Mouse (Mus musculus) limb, embryonic 11.5 days (tissue): Measurements from ENCODE around the gene Myo1c. TPM values are rescaled to one million over a fixed set of nuclear protein-coding genes. Genes with fewer than 3 reads are reported as not detected.

Experiments
- ATAC-seq: fragments of 200-750 bp; cut with Nextera tagmentation; 2 replicates; pipeline ENCODE4 v1.8.0; 2017; ENCODE audit warnings: low read depth; ENCODE audit not compliant: insufficient number of reproducible peaks, low FRiP score, low TSS enrichment
- DNase-seq: peaks from one replicate; pipeline ENCODE4 v3.0.0-alpha.2; 2015; ENCODE audit warnings: low spot score
- H3K27ac ChIP-seq: fragments of 300-500 bp; sonication (generic); replicated peaks from 2 replicates; pipeline ENCODE4 v1.5.1; 2014; ENCODE audit warnings: low read depth, mild to moderate bottlenecking, low read length
- H3K27me3 ChIP-seq: fragments of 300-500 bp; sonication (generic); 2 replicates; pipeline ENCODE4 v1.6.1; 2014; ENCODE audit warnings: mild to moderate bottlenecking, low read length, mixed read lengths; ENCODE audit not compliant: control insufficient read depth, insufficient read depth
- H3K36me3 ChIP-seq: fragments of 300-500 bp; sonication (generic); 2 replicates; pipeline ENCODE4 v1.6.1; 2014; ENCODE audit warnings: mild to moderate bottlenecking, low read length, moderate library complexity, mixed read lengths; ENCODE audit not compliant: control insufficient read depth, insufficient read depth
- H3K4me1 ChIP-seq: fragments of 300-500 bp; sonication (generic); 2 replicates; pipeline ENCODE4 v1.6.1; 2014; ENCODE audit warnings: low read length, mixed read lengths; ENCODE audit not compliant: control insufficient read depth, insufficient read depth
- H3K4me2 ChIP-seq: fragments of 300-500 bp; sonication (generic); 2 replicates; pipeline ENCODE4 v1.6.1; 2014; ENCODE audit warnings: low read depth, mild to moderate bottlenecking, moderate library complexity; ENCODE audit not compliant: severe bottlenecking
- H3K4me3 ChIP-seq: fragments of 300-500 bp; sonication (generic); 2 replicates; pipeline ENCODE4 v1.5.1; 2014; ENCODE audit warnings: low read depth, low read length
- H3K9ac ChIP-seq: fragments of 300-500 bp; sonication (generic); 2 replicates; pipeline ENCODE4 v1.6.1; 2014; ENCODE audit warnings: mild to moderate bottlenecking, low read length
- H3K9me3 ChIP-seq: fragments of 300-500 bp; sonication (generic); 2 replicates; pipeline ENCODE4 v1.6.1; 2016; ENCODE audit warnings: low read length; ENCODE audit not compliant: control insufficient read depth
- WGBS: fragments of 180-500 bp; shearing (Covaris S2); extraction: QIAGEN DNeasy Blood & Tissue Kit; methylation state at CpG from one replicate; pipeline ENCODE4 v1.1.7; 2014; 5-methylcytosine and 5-hydroxymethylcytosine counted together
- polyA plus RNA-seq: library from polyadenylated mRNA; unstranded; fragments of >200 nt; fragmentation: Nextera tagmentation; extraction: Ambion mirVana; gene quantifications from 2 replicates; pipeline ENCODE4 v1.2.1, GENCODE M21; 2014

The Myo1c gene
- polyA plus RNA-seq, 1 experiment from 2014 or later = 12.8 TPM

DNA sequence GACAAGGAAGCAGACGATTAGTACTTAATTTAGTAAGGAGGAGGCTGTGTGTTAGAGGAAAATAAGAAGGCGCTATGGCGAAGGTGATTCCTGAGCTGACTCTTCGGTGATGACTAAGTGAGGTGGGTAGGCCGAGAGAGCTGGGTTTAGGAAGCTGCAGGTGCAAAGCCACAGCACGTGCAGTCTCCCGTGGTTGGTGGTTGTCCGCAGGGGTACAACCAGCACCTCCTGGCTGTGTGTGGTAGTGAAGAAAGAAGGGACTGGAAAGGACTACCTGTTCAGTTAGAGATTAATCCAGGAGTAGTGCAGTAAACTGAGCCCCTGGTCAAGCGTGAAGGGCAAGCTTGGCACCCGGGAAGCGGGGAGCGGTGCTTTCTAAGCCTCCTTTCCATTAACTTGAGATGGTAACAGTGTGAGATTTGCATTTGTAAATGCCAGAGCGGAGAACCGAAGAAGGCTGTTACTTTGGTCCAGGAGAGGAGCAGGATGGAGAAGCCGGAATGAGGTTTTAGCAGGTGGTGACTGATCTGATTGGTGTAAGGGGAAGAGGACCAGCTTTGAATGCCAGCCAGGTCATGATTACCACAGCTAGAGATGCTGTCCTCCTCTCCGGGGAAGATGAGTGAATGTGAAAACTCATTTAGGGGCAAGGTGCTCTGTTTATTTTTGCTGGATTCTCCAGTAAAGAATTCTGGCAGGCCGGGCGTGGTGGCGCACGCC lies 2.1 kb downstream of the Myo1c start:
- DNase-seq (no peak), ATAC-seq (no peak)
- no peak overlapping the region for H3K27ac ChIP-seq
- no peaks in the 10 kb centered on the region for H3K9me3 ChIP-seq
- H3K36me3 ChIP-seq = no peaks in the 10 kb centered on the region
- H3K4me1 ChIP-seq = peaks cover 16% of the 10 kb centered on the region
- H3K4me3 ChIP-seq = peak overlapping the region; percentile 62
- peaks cover 21% of the 10 kb centered on the region for H3K27me3 ChIP-seq
- H3K9ac ChIP-seq = no peak overlapping the region
- peak overlapping the region; percentile 93; the same call in 1 of the 2 replicates for H3K4me2 ChIP-seq
- 21% methylated on average over 20 of the region's 20 CpGs for WGBS

DNA sequence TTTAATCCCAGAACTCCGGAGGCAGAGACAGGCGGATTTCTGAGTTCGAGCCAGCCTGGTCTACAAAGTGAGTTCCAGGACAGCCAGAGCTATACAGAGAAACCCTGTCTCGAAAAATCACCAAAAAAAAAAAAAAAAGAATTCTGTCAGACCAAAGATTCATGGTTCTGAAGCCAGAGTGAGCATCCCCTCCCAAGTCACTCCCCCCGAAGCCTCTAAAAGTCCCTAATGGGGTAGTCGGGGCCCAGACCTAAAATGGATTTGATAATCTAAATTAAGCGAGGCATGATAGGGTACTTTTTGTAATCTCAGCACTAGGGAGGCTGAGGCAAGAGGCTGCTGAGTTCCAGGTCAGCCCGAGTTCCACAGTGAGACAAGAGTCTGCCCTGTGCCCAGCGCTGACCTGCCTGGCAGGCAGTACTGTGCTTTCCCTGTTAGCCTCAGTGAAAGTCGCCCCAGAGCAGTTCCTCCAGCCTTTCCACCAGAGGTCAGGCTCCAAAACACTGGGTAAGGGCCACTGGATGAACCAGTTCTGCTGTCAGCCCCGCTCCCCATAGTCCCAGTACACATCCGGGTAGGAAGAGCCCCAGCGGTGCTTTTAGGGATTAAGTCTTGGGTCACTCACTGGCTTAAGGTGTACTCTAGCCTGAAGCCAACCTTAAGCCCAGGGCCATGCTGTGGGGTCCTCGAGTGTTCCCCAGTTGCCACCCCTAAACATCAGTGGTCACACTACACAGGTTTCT lies 2.8 kb downstream of the Myo1c start:
- peak overlapping the region; percentile 49; the same call in 1 of the 2 replicates for H3K4me3 ChIP-seq
- peaks cover 21% of the 10 kb centered on the region for H3K27me3 ChIP-seq
- peak overlapping the region; percentile 88 for H3K4me2 ChIP-seq
- ATAC-seq = no peak
- DNase-seq = no peak
- no peak overlapping the region for H3K27ac ChIP-seq
- no peaks in the 10 kb centered on the region for H3K36me3 ChIP-seq
- no peak overlapping the region for H3K9ac ChIP-seq
- WGBS = 23% methylated on average over 14 of the region's 14 CpGs
- peaks cover 16% of the 10 kb centered on the region for H3K4me1 ChIP-seq
- H3K9me3 ChIP-seq = no peaks in the 10 kb centered on the region

DNA sequence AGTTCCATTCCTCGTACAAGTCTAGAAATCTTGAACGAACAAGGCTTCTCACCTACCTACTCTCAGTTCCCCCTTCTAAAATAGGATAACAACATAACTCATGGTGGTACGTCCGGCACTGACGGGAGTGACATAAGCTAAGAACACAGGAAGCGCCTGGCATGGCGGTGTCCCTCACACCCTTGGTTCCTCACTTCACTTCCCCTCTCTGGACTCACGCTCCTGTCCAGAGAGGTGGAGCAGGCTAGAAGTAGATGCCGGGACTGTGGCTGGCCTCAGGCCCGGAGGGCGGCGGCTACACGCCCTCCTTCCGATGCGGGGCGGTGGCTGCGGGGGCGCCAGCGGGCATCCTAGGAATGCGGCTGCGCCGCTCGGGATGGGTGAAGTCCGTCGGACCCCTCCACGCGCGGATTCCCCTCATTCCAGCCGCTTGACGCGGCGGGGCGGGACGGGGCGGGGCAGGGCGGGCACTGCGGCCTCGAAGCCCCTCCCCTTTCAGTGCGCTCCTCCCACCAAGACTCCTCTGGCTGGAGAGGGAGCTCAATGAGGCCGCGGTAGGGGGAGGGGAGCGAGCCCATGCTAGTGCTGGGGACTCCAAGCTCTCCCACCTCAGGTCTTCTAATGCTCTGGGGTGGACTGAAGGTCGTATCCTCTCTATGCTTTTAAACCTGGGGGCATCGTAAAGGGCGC lies 3.6 kb downstream of the Myo1c start:
- DNase-seq = peak; percentile 87
- no peak overlapping the region for H3K27ac ChIP-seq
- H3K36me3 ChIP-seq = no peaks in the 10 kb centered on the region
- H3K9ac ChIP-seq = peak overlapping the region; percentile 45
- peak overlapping the region; percentile 49 for H3K4me3 ChIP-seq
- H3K4me2 ChIP-seq = peak overlapping the region; percentile 88
- under 1% methylated on average over 41 of the region's 45 CpGs for WGBS
- peaks cover 16% of the 10 kb centered on the region for H3K4me1 ChIP-seq
- ATAC-seq = peak; percentile 68
- no peaks in the 10 kb centered on the region for H3K9me3 ChIP-seq
- H3K27me3 ChIP-seq = peaks cover 21% of the 10 kb centered on the region

DNA sequence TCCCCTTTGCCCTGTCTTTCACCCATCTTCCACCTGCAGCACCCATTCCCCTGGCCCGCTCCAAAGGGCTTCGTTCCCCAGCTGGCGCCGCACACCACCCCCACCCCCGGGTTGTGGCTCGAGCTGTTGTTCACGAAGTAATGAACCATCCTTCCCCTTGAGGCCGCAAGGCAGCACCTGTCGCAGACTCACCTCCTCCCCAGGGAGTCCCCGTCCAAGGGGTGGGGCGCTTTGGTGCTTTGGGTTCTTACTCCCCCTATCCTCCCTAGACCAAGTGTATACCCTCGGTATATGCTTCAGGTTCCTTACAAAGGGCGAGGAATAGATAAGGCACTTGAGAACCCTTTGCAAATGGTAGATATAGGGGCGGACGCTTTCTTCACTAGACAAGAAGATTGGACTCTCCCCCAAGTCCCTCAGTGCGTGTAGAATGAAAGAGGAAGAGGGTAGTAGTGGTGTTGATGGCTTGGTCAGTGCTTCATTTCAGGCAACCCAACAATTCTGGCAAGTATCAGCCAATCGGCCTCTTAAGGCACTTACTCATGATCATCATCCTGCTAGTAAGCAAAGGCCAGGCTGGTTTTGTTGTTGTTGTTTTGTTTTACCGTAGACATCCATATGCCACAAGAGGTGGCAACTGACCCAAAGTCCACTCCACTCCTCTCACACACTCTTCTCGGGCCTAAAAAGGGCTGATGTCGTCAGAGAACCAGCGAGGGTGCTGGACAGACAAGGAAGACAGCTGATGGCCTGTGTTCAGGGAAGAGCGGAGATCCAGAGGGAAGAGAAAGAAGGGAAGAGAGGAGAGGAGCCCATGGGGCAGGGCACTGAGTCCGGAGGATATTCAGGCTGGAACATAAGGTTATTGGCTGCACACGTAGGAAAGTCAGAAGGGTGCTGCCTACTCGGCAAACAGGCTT lies 4.4 kb downstream of the Myo1c start:
- Histone ChIP-seq H3K27me3 (peaks cover 21% of the 10 kb centered on the region), H3K9me3 (no peaks in the 10 kb centered on the region), H3K9ac (no peak overlapping the region), H3K4me2 (peak overlapping the region; percentile 92), H3K4me1 (peaks cover 16% of the 10 kb centered on the region), H3K4me3 (peak overlapping the region; percentile 49), H3K36me3 (no peaks in the 10 kb centered on the region), H3K27ac (no peak overlapping the region; the same call in 1 of the 2 replicates)
- no peak for ATAC-seq
- peak; percentile 35 for DNase-seq
- WGBS = 39% methylated on average over 25 of the region's 25 CpGs

DNA sequence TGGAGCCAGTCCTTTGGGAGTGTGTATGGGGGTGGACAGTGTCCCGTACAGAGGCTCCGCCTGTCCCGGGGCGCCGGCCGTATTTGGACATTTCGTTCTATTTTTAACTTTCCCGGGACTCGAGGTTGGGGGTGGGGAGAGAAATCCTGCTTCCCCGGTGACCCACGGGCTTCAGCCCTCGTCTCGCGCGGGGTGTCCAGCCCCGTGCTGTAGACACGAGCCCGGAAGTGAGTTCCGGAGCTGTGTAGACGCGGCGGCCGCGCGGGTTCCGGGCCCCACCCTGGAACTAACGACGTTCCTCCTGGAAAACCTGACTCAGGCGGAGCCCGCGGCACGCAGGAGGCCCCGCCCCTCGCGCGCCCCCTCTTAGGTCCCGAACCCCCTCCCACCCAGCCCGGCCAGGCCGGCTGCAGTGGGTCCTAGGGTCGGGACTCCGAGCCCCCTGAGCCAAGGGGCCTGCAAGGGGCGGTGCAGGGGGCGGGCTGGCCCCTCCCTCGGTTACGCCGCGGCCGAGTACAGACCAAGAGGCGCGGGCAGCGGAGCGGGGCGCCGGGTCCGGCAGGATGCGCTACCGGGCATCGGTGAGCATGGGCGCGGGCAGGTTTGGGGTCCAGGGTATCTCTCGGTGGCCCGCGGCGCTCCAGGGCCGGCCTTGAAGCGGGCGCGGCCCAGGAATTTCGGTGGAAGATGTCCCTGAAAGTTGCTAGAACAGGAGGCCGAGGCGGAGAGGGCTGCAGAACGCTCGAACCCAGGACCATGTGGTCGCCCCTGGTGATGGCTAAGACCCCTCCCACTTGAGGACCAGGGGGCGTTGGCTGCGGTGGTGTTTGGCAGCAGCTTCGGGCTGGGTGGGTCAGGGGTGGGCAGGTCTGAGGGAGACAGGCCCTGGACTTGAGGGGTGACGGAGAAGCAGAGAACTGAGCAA lies 5.6 kb downstream of the Myo1c start:
- H3K9ac ChIP-seq = peak overlapping the region; percentile 76
- WGBS = 1% methylated on average over 71 of the region's 78 CpGs
- no peaks in the 10 kb centered on the region for H3K36me3 ChIP-seq
- H3K27me3 ChIP-seq = peaks cover 21% of the 10 kb centered on the region
- no peaks in the 10 kb centered on the region for H3K9me3 ChIP-seq
- peaks cover 16% of the 10 kb centered on the region for H3K4me1 ChIP-seq
- DNase-seq = peak; percentile 75
- H3K27ac ChIP-seq = no peak overlapping the region
- H3K4me2 ChIP-seq = peak overlapping the region; percentile 92
- ATAC-seq = peak; percentile 58; the same call in 1 of the 2 replicates
- H3K4me3 ChIP-seq = peak overlapping the region; percentile 65

DNA sequence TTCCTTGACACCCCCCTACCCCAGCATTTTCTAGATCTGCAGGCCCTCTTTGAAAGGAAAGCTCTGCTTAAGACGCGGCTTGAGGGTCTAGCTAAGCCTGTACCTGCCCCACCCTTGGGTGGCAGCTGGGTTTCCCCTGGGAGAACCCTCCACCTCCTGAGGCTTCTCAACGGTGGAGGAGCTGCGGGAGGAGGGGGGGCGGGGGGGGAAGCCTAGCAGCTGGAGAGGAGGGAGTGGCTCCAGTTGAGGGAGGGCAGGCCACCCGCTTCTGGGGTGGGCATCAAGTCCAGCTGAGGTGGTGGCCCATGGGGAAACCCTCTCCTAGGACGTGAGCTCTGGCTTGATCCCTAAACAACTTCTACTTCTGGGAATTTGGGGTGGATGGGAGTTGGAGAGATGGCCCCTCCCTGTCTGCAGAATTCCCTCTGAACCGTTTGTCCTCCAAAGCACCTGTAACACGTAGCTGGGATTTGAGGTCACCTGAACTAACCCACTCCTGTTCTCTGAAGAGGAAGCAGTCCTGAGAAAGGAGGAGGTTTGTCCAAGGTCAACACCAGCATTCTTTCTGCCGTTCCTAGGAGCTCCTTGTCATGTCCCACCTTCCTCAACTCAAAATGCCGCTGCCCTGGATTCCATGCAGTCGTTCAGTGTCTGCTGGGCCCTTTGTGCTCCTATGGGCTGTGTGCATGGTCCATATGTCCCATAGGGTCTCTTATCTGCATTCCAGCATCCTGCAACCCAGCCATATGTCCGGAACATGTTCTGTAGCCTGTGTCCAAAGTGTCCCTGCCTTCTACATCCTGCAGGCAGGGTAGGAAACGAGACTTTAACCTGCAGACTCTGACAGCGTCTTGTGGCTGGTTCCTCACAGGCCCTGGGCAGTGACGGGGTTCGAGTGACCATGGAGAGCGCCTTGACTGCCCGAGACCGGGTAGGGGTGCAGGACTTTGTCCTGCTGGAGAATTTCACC lies 6.6 kb downstream of the Myo1c start:
- peaks cover 16% of the 10 kb centered on the region for H3K4me1 ChIP-seq
- peaks cover 3% of the 10 kb centered on the region; the same call in 1 of the 2 replicates for H3K36me3 ChIP-seq
- H3K9me3 ChIP-seq = no peaks in the 10 kb centered on the region
- WGBS = 57% methylated on average over 20 of the region's 20 CpGs
- H3K9ac ChIP-seq = peak overlapping the region; percentile 76; the same call in 1 of the 2 replicates
- ATAC-seq (no peak), DNase-seq (no peak)
- peak overlapping the region; percentile 65 for H3K4me3 ChIP-seq
- H3K27ac ChIP-seq = no peak overlapping the region
- peaks cover 21% of the 10 kb centered on the region for H3K27me3 ChIP-seq
- peak overlapping the region; percentile 92 for H3K4me2 ChIP-seq
